Mouse (Mus musculus) liver, embryonic 14.5 days (tissue): Measurements from ENCODE around the gene Bax.

Experiments used
- CTCF ChIP-seq: IDR thresholded peaks from 2 replicates; pipeline ENCODE4 v1.5.1; 2016; ENCODE audit warnings: antibody characterized with exemption, low read depth, control low read depth
- EP300 ChIP-seq: IDR thresholded peaks from 2 replicates; pipeline ENCODE4 v1.6.1; 2016; ENCODE audit warnings: antibody characterized with exemption, low read depth

GRCm38 (mm10) chr7:45460860-45461314 lies 5.8 kb downstream of the Bax start:
- no peak for TF ChIP-seq CTCF
- peak; percentile 52 for TF ChIP-seq EP300
